Mouse (Mus musculus): ENCODE measurements around the gene Chd2.

DNA sequence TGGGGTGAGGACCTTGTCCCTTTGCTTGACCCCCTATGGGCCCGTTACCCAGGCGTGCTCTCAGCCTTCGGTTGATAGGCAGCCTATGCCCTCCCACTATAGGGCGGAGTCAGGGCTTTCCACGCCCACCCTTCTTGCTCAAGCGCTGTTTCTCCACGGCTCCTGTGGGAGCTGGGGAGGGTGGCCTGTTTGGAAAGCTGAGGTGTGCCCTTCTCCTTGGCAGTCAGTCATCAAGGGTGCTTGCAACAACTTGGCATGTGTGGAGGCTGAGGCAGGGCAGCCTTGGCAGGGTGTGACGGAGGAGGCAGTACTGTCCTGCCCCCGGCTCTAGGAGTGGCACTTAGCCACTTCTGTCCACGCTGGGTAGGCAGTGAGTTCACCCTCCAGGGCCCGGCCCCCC is 143.3 kb downstream of the Chd2 start:
- TF ChIP-seq MYOD1 (IDR thresholded peaks at IDR 0.05; ENCODE audit: control insufficient read depth, insufficient read length, low read depth) = no peak
- no peak for TF ChIP-seq CTCF (IDR thresholded peaks at IDR 0.05; ENCODE audit: control insufficient read depth, insufficient read depth, insufficient read length)
- TF ChIP-seq USF1 (IDR thresholded peaks at IDR 0.05; ENCODE audit: low read depth) = no peak
- TF ChIP-seq MAX (IDR thresholded peaks at IDR 0.05) = no peak
- no peak for TF ChIP-seq MYOG (IDR thresholded peaks at IDR 0.05; ENCODE audit: control insufficient read depth, extremely low read depth, insufficient read length)
- no peak for TF ChIP-seq CEBPB (IDR thresholded peaks at IDR 0.05; ENCODE audit: low read depth)
